Mouse (Mus musculus): ENCODE measurements around the gene Cox5a. TPM values are rescaled to one million over a fixed set of nuclear protein-coding genes. Genes with fewer than 3 reads are reported as not detected.

The Cox5a gene
- total and polyA plus RNA-seq, 3 experiments: 179 to 255 (median 229) TPM

- peaks cover 17 to 40% of the 10 kb centered on the region in 2 experiments for H3K36me3 ChIP-seq (replicated peaks in 1 of 2; ENCODE audit: control insufficient read depth in 1 of 2, insufficient read depth in 1 of 2, low read length in 1 of 2)
- in situ Hi-C loops (cut with MboI; ENCODE audit: low pct_ligation_motif_present, low pct_unique_long_range_greater_than_20kb, low sequenced_read_pairs) (no loop called here), dilution Hi-C loops (cut with MboI; ENCODE audit: extremely low pct_ligation_motif_present, extremely low pct_unique_long_range_greater_than_20kb, low sequenced_read_pairs) (no loop called here)
- DNase-seq (ENCODE audit: extremely low read depth): no peak
- H3K79me2 ChIP-seq (replicated peaks; ENCODE audit: control insufficient read depth, extremely low read depth, insufficient read depth, poor library complexity, severe bottlenecking): peaks cover 74% of the 10 kb centered on the region
- H3K4me1 ChIP-seq (ENCODE audit: control insufficient read depth in 1 of 2, insufficient read depth in 2 of 2): peaks cover 0 to 43% of the 10 kb centered on the region in 2 experiments; a peak in 2 of 4 replicates
- H3K4me2 ChIP-seq (ENCODE audit: insufficient read depth, low read depth, poor library complexity, severe bottlenecking): no peak overlapping the region
- TF ChIP-seq UBTF (IDR thresholded peaks at IDR 0.05; ENCODE audit: low read depth, low read length) (no peak), NELFE (IDR thresholded peaks at IDR 0.05; ENCODE audit: low read depth, low read length) (no peak), IRF4 (IDR thresholded peaks at IDR 0.05; ENCODE audit: low read depth, low read length) (no peak), JUN (IDR thresholded peaks at IDR 0.05; ENCODE audit: insufficient read depth, low read depth, low read length) (no peak), RCOR1 (conservative IDR thresholded peaks at IDR 0.05; ENCODE audit: low read depth, low read length) (no peak), POLR2AphosphoS2 (IDR thresholded peaks at IDR 0.05; ENCODE audit: low read depth, low read length) (no peak), PAX5 (IDR thresholded peaks at IDR 0.05; ENCODE audit: low read length) (no peak), MXI1 (IDR thresholded peaks at IDR 0.05; ENCODE audit: low read depth, low read length) (no peak)
- H3K9me3 ChIP-seq (replicated peaks; ENCODE audit: low read length): no peaks in the 10 kb centered on the region
- no peak overlapping the region for H3K4me3 ChIP-seq (replicated peaks in 1 of 3; ENCODE audit: low read depth in 2 of 3, low read length in 2 of 3, poor library complexity in 1 of 3)
- no peak overlapping the region for H3K9ac ChIP-seq (ENCODE audit: insufficient read depth, low read depth)
- no peak overlapping the region for H3K27ac ChIP-seq (ENCODE audit: insufficient read depth, low read depth)
- no peaks in the 10 kb centered on the region for H3K27me3 ChIP-seq (replicated peaks)
Measured at GRCm38 (mm10) chr9:57526435-57526834, 5.4 kb downstream of the Cox5a start.

- TF ChIP-seq RCOR1 (conservative IDR thresholded peaks at IDR 0.05; ENCODE audit: low read depth, low read length): no peak
- no peak for TF ChIP-seq NELFE (IDR thresholded peaks at IDR 0.05; ENCODE audit: low read depth, low read length)
- no peak for TF ChIP-seq SMC3 (IDR thresholded peaks at IDR 0.05; ENCODE audit: low read depth, low read length)
- no peak for TF ChIP-seq MEF2A (IDR thresholded peaks at IDR 0.05; ENCODE audit: borderline replicate concordance, low read depth, low read length)
- no peak for TF ChIP-seq MAX (IDR thresholded peaks at IDR 0.05; ENCODE audit: low read length)
- no peak for TF ChIP-seq NRF1 (IDR thresholded peaks at IDR 0.05; ENCODE audit: low read depth, low read length)
- TF ChIP-seq USF1 (IDR thresholded peaks at IDR 0.05; ENCODE audit: low read depth, low read length): no peak
- TF ChIP-seq GABPA (IDR thresholded peaks at IDR 0.05; ENCODE audit: insufficient replicate concordance, low read depth, low read length): no peak
- Histone ChIP-seq H3K36me3 (replicated peaks in 1 of 2; ENCODE audit: control insufficient read depth in 1 of 2, insufficient read depth in 1 of 2, low read length in 1 of 2) (peaks cover 37 to 67% of the 10 kb centered on the region in 2 experiments), H3K4me1 (ENCODE audit: control insufficient read depth in 1 of 2, insufficient read depth in 2 of 2) (peaks cover 0 to 9% of the 10 kb centered on the region in 2 experiments; a peak in 3 of 4 replicates)
Measured at GRCm38 (mm10) chr9:57531946-57532345, 10.9 kb downstream of the Cox5a start.

More at GRCm38 (mm10) chr9:57531946-57532345, 10.9 kb downstream of the Cox5a start:
- Histone ChIP-seq H3K27me3 (replicated peaks) (no peaks in the 10 kb centered on the region), H3K4me3 (replicated peaks in 1 of 3; ENCODE audit: low read depth in 2 of 3, low read length in 2 of 3, poor library complexity in 1 of 3) (no peak overlapping the region), H3K4me2 (ENCODE audit: insufficient read depth, low read depth, poor library complexity, severe bottlenecking) (no peak overlapping the region), H3K79me2 (replicated peaks; ENCODE audit: control insufficient read depth, extremely low read depth, insufficient read depth, poor library complexity, severe bottlenecking) (peaks cover 22% of the 10 kb centered on the region), H3K9ac (ENCODE audit: insufficient read depth, low read depth) (no peak overlapping the region), H3K27ac (ENCODE audit: insufficient read depth, low read depth) (no peak overlapping the region), H3K9me3 (replicated peaks; ENCODE audit: low read length) (no peaks in the 10 kb centered on the region)
- DNase-seq (ENCODE audit: extremely low read depth): no peak
- dilution Hi-C loops (cut with MboI; ENCODE audit: extremely low pct_ligation_motif_present, extremely low pct_unique_long_range_greater_than_20kb, low sequenced_read_pairs): no loop called here
- in situ Hi-C loops (cut with MboI; ENCODE audit: low pct_ligation_motif_present, low pct_unique_long_range_greater_than_20kb, low sequenced_read_pairs): no loop called here
